Mouse (Mus musculus): Measurements from ENCODE around the gene Olfr304. TPM values are rescaled to one million over a fixed set of nuclear protein-coding genes. Genes with fewer than 3 reads are reported as not detected.

The Olfr304 gene
- polyA plus RNA-seq (2017; shearing (Covaris generic)) = under 1 TPM in 1 of 2 experiments, not detected in 1; 0.48 TPM

DNA sequence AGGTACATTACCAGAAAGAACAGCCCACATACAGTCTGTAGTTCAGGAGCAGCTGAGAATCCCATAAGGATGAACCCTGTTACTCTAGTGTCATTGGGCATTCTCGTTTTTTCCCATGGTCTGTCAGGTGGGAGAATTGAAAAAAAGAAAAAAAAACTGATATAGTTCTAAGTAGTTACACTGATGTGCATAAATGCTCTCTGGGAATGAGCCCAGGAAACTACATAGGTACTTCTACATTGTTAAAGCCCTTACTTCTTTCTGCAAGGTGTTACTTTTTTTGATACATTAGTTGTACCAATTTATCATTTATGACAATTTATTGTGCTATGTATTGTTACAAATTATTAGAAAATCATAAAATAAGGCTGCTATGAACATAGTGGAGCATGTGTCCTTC is at the start of gene Olfr304:
Gene Olfr304, minus strand, starts transcription at position 101 of the 400 bp plus-strand sequence.

DNA sequence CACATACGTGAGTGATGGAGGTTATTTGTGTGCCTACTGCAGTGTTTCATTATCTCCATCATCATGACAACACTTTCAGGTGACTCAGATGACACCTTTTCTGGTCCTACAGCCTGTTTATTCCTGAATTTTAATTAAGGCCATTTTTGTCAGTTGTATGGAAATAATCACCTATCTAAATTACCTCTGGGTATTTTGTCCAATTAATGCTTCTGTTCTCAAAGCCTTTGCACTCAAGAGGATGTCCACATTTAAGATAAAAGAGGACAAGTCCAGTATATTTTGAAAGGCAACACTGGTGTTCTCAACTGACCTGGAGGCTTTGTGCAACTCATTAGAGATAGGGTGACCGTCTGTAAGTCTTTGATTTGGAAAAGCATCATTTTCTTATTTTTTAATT is 17.1 kb upstream of the Olfr304 start, which contains the start of gene Olfr301:
Gene Olfr301, plus strand, starts transcription at position 301 of the 400 bp plus-strand sequence.

DNA sequence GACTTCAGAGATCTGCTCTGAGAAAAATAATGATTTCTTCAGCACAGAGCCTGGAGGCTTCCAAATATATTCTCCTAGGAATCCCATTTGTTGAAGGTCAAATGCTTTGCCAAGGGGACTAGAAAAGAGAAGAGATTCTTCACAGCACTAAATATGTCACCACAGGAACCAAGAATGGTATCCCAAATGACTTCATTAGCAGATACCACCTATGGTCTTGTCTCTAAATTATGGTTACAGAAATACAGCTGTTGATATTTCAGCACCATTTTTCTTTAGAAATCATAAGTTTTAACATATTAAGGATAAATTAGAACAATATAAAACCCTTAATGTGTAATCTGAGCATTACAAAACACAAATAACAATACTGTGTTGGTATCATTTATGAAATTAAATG is 11.2 kb upstream of the Olfr304 start, which contains the start of gene Olfr303:
Gene Olfr303, minus strand, starts transcription at position 101 of the 400 bp plus-strand sequence.

DNA sequence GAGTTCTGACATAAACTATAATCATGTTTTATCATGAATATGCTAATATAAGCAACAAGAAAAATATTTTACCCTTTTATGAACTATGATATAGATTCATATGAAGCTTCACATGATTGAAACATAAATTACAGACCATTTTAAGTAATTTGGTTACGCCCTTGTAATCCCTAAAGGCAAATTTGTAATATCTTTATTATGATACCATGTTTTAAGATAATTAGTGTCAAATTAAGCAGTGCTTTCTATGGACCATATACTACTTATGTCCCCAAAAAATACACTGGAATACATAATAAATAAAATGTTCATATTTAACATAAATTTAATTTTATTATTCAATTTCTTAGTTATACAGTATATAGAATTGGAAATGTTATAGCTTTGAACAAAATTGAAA is 19.6 kb downstream of the Olfr304 start, which contains the start of gene Olfr305:
Gene Olfr305, minus strand, starts transcription at position 101 of the 400 bp plus-strand sequence.

DNA sequence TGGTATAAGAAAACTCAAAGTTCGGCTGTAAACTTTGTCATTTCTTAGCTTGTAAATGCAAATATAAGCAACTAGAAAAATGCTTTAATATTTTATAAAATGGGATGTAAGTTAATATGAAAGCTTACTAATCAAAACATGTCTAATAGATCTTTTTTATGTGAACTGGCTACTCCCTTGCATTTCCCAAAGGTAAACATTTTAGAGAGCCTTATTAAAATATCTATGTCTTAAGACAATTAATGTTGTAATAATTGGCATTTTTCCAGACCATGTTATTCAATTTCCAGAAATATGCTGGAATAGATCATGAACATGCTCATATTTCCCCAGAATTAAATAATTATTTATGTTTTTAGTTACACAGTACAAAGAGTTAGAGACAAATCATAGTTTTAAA is 49.0 kb downstream of the Olfr304 start, which contains the start of gene Olfr307:
Gene Olfr307, minus strand, starts transcription at position 101 of the 400 bp plus-strand sequence.

Other genes with a start within 250 kb of the Olfr304 start
- gene Vmn2r75, start 214.9 kb downstream of the Olfr304 start, polyA plus RNA-seq (2017; shearing (Covaris generic)) = under 1 TPM in 1 of 2 experiments, not detected in 1; 0.10 TPM
- under 1 TPM; 0.06 to 0.59 TPM for gene Vmn2r76, start 140.3 kb downstream of the Olfr304 start, polyA plus RNA-seq (2017; shearing (Covaris generic))
- under 1 TPM in 1 of 2 experiments, not detected in 1; 0.69 TPM for gene Olfr310, start 109.5 kb downstream of the Olfr304 start, polyA plus RNA-seq (2017; shearing (Covaris generic))
- not detected for gene Olfr309, start 73.0 kb downstream of the Olfr304 start, polyA plus RNA-seq (2017; shearing (Covaris generic))
- gene Olfr308, start 61.0 kb downstream of the Olfr304 start, polyA plus RNA-seq (2017; shearing (Covaris generic)) = not detected
- gene Olfr307, start 49.1 kb downstream of the Olfr304 start, polyA plus RNA-seq (2017; shearing (Covaris generic)) = under 1 TPM in 1 of 2 experiments, not detected in 1; 0.08 TPM
- gene Olfr305, start 19.7 kb downstream of the Olfr304 start, polyA plus RNA-seq (2017; shearing (Covaris generic)) = not detected
- not detected for gene Olfr303, start 11.1 kb upstream of the Olfr304 start, polyA plus RNA-seq (2017; shearing (Covaris generic))
- gene Olfr301, start 17.2 kb upstream of the Olfr304 start, polyA plus RNA-seq (2017; shearing (Covaris generic)) = not detected
- gene Olfr299, start 73.3 kb upstream of the Olfr304 start, polyA plus RNA-seq (2017; shearing (Covaris generic)) = under 1 TPM in 1 of 2 experiments, not detected in 1; 0.07 TPM
- gene Olfr298, start 105.8 kb upstream of the Olfr304 start, polyA plus RNA-seq (2017; shearing (Covaris generic)) = not detected
- gene Olfr297, start 133.3 kb upstream of the Olfr304 start, polyA plus RNA-seq (2017; shearing (Covaris generic)) = not detected
- under 1 TPM; 0.16 to 0.22 TPM for gene Olfr295, start 197.2 kb upstream of the Olfr304 start, polyA plus RNA-seq (2017; shearing (Covaris generic))
- not detected for gene Olfr294, start 230.0 kb upstream of the Olfr304 start, polyA plus RNA-seq (2017; shearing (Covaris generic))